Mouse (Mus musculus) small intestine, adult 2 months (tissue): ENCODE results near the gene Plekhh3.

Experiments
- CTCF ChIP-seq: fragments of 200-500 bp; IDR thresholded peaks from 2 replicates; pipeline ENCODE4 v1.5.1; 2012; ENCODE audit warnings: low read depth, mild to moderate bottlenecking, control low read depth, inconsistent platforms, low read length, moderate library complexity, mixed read lengths; ENCODE audit not compliant: insufficient replicate concordance, insufficient read length; ENCODE audit errors: extremely low read depth
- POLR2A ChIP-seq: fragments of 200-500 bp; IDR thresholded peaks from 2 replicates; pipeline ENCODE4 v1.6.1; 2012; ENCODE audit warnings: low read depth, mild to moderate bottlenecking, control low read depth, inconsistent platforms, low read length, moderate library complexity

DNA sequence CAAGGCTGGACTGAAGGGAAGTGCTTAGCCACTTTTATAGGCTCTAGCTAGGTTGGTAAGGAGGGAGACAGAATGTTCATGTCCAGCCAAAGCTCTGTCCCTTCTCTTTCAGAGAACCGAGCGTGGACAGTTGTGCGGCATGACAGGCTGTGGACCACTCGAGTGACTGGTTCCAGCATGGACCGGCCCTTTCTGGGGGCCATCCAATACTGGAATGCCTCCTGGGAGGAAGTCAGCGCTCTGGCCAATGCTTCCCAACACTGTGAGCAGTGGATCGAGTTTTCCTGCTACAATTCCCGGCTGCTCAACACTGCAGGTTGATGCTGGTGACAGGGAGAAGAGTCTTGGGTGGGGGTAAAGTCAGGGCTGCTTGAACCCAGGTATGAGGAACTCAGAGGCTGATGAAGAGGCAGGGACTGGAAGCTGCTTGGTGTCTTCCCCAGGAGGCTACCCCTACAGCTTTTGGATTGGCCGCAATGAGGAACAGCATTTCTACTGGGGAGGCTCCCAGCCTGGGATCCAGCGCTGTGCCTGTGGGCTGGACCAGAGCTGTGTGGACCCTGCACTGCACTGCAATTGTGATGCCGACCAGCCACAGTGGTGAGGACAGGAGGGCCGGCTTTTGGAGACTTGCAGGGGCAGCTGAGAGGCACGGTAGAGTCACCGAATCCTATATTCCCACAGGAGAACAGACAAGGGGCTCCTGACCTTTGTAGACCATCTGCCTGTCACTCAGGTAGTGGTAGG is 11.8 kb upstream of the Plekhh3 start:
- TF ChIP-seq CTCF (no peak), POLR2A (no peak)
